Mouse (Mus musculus): Measurements from ENCODE around the gene Commd6.
A peak's percentile ranks its signal among the peaks of the same experiment; 100 is the strongest.

DNA sequence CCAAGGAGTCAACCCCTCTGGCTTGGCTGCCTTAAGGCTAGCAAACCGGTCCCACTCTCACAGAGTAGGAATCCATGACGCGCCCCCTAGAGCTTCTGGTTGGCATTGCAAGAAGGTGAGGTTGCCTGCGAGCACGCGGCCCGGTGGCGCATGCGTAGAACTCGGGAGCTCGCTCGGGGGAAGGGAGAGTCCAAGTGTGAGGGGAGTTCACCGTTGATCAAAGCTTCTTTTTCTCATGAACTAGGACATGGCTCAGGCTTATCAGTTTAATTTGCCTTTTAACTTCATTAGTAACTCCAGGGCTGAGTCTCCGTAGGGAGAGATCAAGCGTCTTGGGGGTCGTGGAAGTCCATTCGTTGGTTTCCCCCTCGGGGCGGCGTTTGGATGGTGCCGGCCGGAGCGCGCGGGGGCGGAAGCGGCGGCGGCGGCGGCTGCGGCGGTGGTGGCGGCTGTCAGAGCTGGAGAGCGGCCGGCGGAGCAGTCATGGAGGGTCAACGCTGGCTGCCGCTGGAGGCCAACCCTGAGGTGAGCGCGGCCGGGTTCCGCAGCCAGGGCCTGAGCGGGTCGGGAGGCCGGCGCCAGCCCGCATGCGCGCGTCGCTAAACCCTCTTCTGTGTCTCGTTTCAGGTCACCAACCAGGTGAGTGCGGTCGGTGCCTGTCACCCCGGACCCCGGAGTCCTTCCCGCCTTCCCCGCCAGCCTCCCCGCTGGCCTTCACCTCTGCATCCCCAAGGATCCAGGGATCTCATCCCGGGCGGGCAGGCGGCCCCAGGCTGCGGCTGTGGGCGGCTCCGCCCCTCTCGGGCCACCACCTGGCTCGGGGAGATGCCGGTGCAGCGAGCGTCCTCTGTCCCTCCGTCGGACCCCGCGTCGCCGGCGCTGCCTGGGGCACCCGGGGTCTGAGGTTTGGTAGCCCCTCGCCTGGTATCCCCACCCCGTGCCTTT lies 13.4 kb upstream of the Commd6 start, which contains the start of gene Uchl3:
- TF ChIP-seq CTCF (IDR thresholded peaks at IDR 0.05; ENCODE audit: low read depth, low read length), result peak; percentile 90
- TF ChIP-seq POLR2A (IDR thresholded peaks at IDR 0.05; ENCODE audit: extremely low read depth, insufficient read depth, low read length), result no peak

All from liver, adult 2 months (tissue).